Mouse (Mus musculus) cerebellum, adult 2 months (tissue): ENCODE results near the gene Sprn. TPM values are rescaled to one million over a fixed set of nuclear protein-coding genes. Genes with fewer than 3 reads are reported as not detected.

Experiments
- DNase-seq, 2 experiments: peaks; one replicate each; pipeline ENCODE4 v3.0.0; 2021
- H3K27ac ChIP-seq: fragments of 200-500 bp; 2 replicates; pipeline ENCODE4 v1.5.1; 2012; ENCODE audit warnings: low read length, control low read depth, inconsistent platforms; ENCODE audit not compliant: insufficient read depth
- H3K27me3 ChIP-seq: fragments of 200-500 bp; 2 replicates; pipeline ENCODE4 v1.6.1; 2012; ENCODE audit warnings: inconsistent platforms, mild to moderate bottlenecking, low read length, moderate library complexity; ENCODE audit not compliant: control insufficient read depth, insufficient read depth
- H3K4me1 ChIP-seq: fragments of 200-500 bp; 2 replicates; pipeline ENCODE4 v1.6.1; 2011; ENCODE audit warnings: low read length; ENCODE audit not compliant: control insufficient read depth, insufficient read depth
- H3K4me3 ChIP-seq: fragments of 200-500 bp; replicated peaks from 2 replicates; pipeline ENCODE3; 2011; ENCODE audit warnings: mild to moderate bottlenecking, low read depth, low read length, control low read depth; ENCODE audit not compliant: insufficient read depth
- CTCF ChIP-seq: fragments of 200-500 bp; IDR thresholded peaks from 2 replicates; pipeline ENCODE4 v1.5.1; 2011; ENCODE audit warnings: low read depth, mild to moderate bottlenecking, control low read depth, low read length, moderate library complexity, borderline replicate concordance; ENCODE audit not compliant: insufficient read depth
- POLR2A ChIP-seq: fragments of 200-500 bp; IDR thresholded peaks from 2 replicates; pipeline ENCODE4 v1.6.1; 2011; ENCODE audit warnings: low read length, control low read depth, borderline replicate concordance; ENCODE audit not compliant: insufficient read depth
- WGBS: fragments of 180-500 bp; shearing (Covaris S2); methylation state at CpG from one replicate; pipeline ENCODE4 v1.1.7; 2018; 5-methylcytosine and 5-hydroxymethylcytosine counted together
- polyA plus RNA-seq: library from polyadenylated mRNA; depleted of rRNA; stranded (reverse); fragments of >200 nt; gene quantifications from 2 replicates; pipeline ENCODE4 v1.2.3, GENCODE M21; 2012

Gene Sprn
- polyA plus RNA-seq, 1 experiment, result 25.9 TPM

- DNase-seq, result no peak
- no peak overlapping the region for H3K4me3 ChIP-seq
- WGBS, result 91% methylated on average over 3 of the region's 3 CpGs
- no peak overlapping the region for H3K27ac ChIP-seq
- TF ChIP-seq CTCF (no peak), POLR2A (no peak)
- no peaks in the 10 kb centered on the region for H3K27me3 ChIP-seq
- peaks cover 16% of the 10 kb centered on the region for H3K4me1 ChIP-seq
Measured at GRCm38 (mm10) chr7:140170863-140171262, 16.2 kb upstream of the Sprn start.

GRCm38 (mm10) chr7:140169386-140169785 is 14.7 kb upstream of the Sprn start:
- no peak for TF ChIP-seq POLR2A
- no peak for TF ChIP-seq CTCF
- WGBS, result 74% methylated on average over 4 of the region's 4 CpGs

GRCm38 (mm10) chr7:140167950-140168349 is 13.3 kb upstream of the Sprn start:
- H3K27me3 ChIP-seq, result no peaks in the 10 kb centered on the region
- 73% methylated on average over 1 of the region's 1 CpGs for WGBS
- H3K4me1 ChIP-seq, result peaks cover 4% of the 10 kb centered on the region

More at GRCm38 (mm10) chr7:140169386-140169785, 14.7 kb upstream of the Sprn start:
- Histone ChIP-seq H3K27ac (no peak overlapping the region), H3K4me1 (peaks cover 16% of the 10 kb centered on the region), H3K27me3 (no peaks in the 10 kb centered on the region), H3K4me3 (no peak overlapping the region)
- DNase-seq, result no peak

GRCm38 (mm10) chr7:140164664-140165063 is 10.0 kb upstream of the Sprn start, which contains the start of gene Olfr522:
TSS of gene Olfr522 (minus strand) at chr7:140164764.
- H3K27me3 ChIP-seq, result no peaks in the 10 kb centered on the region
- H3K27ac ChIP-seq, result no peak within 1 kb of the TSS
- H3K4me1 ChIP-seq, result no peaks in the 10 kb centered on the region; the same call in 1 of the 2 replicates
- no peak for DNase-seq
- TF ChIP-seq POLR2A (no peak), CTCF (no peak)
- no peak within 1 kb of the TSS for H3K4me3 ChIP-seq
- 52% methylated on average over 7 of the region's 7 CpGs for WGBS

More at GRCm38 (mm10) chr7:140167950-140168349, 13.3 kb upstream of the Sprn start:
- no peak overlapping the region for H3K4me3 ChIP-seq
- H3K27ac ChIP-seq, result no peak overlapping the region
- TF ChIP-seq CTCF (no peak), POLR2A (no peak)
- DNase-seq, result no peak

- 75% methylated on average over 3 of the region's 3 CpGs for WGBS
- H3K27ac ChIP-seq, result no peak overlapping the region
- H3K4me1 ChIP-seq, result no peaks in the 10 kb centered on the region
- no peak overlapping the region for H3K4me3 ChIP-seq
- no peak for DNase-seq
- no peaks in the 10 kb centered on the region for H3K27me3 ChIP-seq
- no peak for TF ChIP-seq CTCF
Measured at GRCm38 (mm10) chr7:140160363-140160762, 5.7 kb upstream of the Sprn start.

- 8% methylated on average over 4 of the region's 4 CpGs for WGBS
- peaks cover 6% of the 10 kb centered on the region; the same call in 1 of the 2 replicates for H3K4me1 ChIP-seq
- no peak for TF ChIP-seq CTCF
- no peak for TF ChIP-seq POLR2A
- H3K4me3 ChIP-seq, result peak overlapping the region; percentile 94
- peak overlapping the region; percentile 91 for H3K27ac ChIP-seq
- no peak for DNase-seq
- H3K27me3 ChIP-seq, result no peaks in the 10 kb centered on the region
Measured at GRCm38 (mm10) chr7:140153829-140154217, 854 bp downstream of the Sprn start.

GRCm38 (mm10) chr7:140153383-140153782 is 1.3 kb downstream of the Sprn start:
- H3K4me3 ChIP-seq, result peak overlapping the region; percentile 94
- H3K4me1 ChIP-seq, result peaks cover 6% of the 10 kb centered on the region; the same call in 1 of the 2 replicates
- peak; percentile 68 to 77 for DNase-seq
- TF ChIP-seq POLR2A (no peak), CTCF (no peak)
- H3K27ac ChIP-seq, result peak overlapping the region; percentile 86
- under 1% methylated on average over 28 of the region's 28 CpGs for WGBS
- H3K27me3 ChIP-seq, result no peaks in the 10 kb centered on the region

GRCm38 (mm10) chr7:140144550-140144949 is 10.1 kb downstream of the Sprn start:
- H3K27me3 ChIP-seq, result no peaks in the 10 kb centered on the region
- no peak for DNase-seq
- WGBS, result 85% methylated on average over 4 of the region's 4 CpGs
- TF ChIP-seq POLR2A (no peak), CTCF (no peak)
- no peak overlapping the region for H3K27ac ChIP-seq
- H3K4me3 ChIP-seq, result no peak overlapping the region
- no peaks in the 10 kb centered on the region for H3K4me1 ChIP-seq

GRCm38 (mm10) chr7:140141350-140141749 is 13.3 kb downstream of the Sprn start:
- peak; percentile 72 to 75 for DNase-seq
- Histone ChIP-seq H3K27me3 (no peaks in the 10 kb centered on the region), H3K4me3 (no peak overlapping the region), H3K4me1 (no peaks in the 10 kb centered on the region), H3K27ac (no peak overlapping the region)
- no peak for TF ChIP-seq POLR2A
- TF ChIP-seq CTCF, result peak; percentile 85
- 2% methylated on average over 14 of the region's 14 CpGs for WGBS
